Mouse (Mus musculus): ENCODE measurements around the gene Chchd1. TPM values are rescaled to one million over a fixed set of nuclear protein-coding genes. Genes with fewer than 3 reads are reported as not detected.

Chchd1 gene
- polyA plus RNA-seq, 1 experiment from 2014 or later = 89.3 TPM

DNA sequence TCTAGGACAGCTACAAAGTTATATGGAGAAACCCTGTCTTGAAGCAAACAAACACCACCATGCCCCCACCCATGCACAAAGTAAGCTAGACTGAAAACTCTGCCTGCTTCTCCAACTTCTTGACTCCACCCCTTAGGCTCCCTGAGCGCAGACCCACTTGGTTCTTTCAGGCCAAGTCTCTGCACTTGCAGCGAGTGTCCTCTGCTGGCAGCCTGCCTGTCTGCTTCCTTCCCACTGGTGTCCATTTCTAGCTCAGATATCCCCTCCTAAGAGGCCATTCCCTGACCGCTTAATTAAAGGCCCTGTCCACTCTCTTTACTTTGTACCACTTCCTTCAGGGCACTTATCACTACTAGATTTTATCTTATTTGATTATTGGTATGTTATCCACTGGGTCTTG, 40.8 kb downstream of the Chchd1 start:
- Histone ChIP-seq H3K9me3 (replicated peaks) (no peaks in the 10 kb centered on the region), H3K9ac (no peak overlapping the region), H3K4me2 (no peak overlapping the region), H3K4me1 (replicated peaks) (no peaks in the 10 kb centered on the region), H3K27ac (replicated peaks) (no peak overlapping the region), H3K27me3 (no peaks in the 10 kb centered on the region), H3K4me3 (replicated peaks) (no peak overlapping the region), H3K36me3 (replicated peaks) (peaks cover 19% of the 10 kb centered on the region)
- 70% methylated on average over 3 of the region's 3 CpGs for WGBS (ENCODE audit: insufficient replicate concordance)
- ATAC-seq (ENCODE audit: insufficient read depth) = no peak

DNA sequence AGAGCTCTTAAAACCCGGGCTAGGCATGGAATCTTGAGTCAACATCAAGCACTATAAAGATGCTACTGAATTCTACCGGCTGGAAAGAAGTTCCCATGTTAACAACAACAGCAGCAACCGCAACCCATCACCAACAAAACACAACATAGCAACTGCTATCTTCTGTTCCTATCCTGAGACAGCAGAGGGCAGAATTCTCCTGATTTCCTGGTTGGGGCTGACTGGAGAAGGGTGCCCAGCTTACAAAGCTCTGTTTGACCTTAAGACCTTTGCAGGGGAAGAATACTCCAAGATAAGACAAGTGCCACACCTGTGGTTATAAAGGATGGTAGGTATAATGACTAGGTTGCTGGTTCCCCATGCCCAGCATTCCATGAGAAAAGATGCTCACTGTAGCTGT, 44.1 kb downstream of the Chchd1 start:
- Histone ChIP-seq H3K27ac (replicated peaks) (no peak overlapping the region), H3K4me2 (no peak overlapping the region), H3K27me3 (no peaks in the 10 kb centered on the region), H3K9ac (no peak overlapping the region), H3K9me3 (replicated peaks) (no peaks in the 10 kb centered on the region), H3K4me1 (replicated peaks) (no peaks in the 10 kb centered on the region), H3K4me3 (replicated peaks) (no peak overlapping the region), H3K36me3 (replicated peaks) (peaks cover 9% of the 10 kb centered on the region)
- ATAC-seq (ENCODE audit: insufficient read depth) = no peak
- 69% methylated on average over 3 of the region's 3 CpGs for WGBS (ENCODE audit: insufficient replicate concordance)

DNA sequence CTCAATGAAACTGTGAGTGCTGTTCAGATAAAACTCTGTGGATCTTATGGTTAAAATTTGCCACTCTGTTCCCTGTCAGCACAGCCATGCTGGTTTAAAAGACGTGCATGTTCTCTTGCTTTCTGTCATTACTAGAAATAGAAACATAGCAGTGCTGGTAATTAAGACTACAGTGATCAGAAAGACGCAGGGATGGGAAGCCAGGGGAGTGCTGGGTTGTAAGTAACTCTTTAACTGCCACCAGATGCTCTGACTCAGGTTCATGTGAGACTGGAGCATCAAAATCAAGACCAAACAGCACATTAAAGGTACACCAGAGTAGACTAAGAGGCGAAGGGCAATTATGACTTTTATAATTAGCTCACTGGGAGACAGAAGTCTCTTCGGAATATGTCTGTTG, 45.6 kb downstream of the Chchd1 start:
- ATAC-seq (ENCODE audit: insufficient read depth) = no peak
- H3K27ac ChIP-seq (replicated peaks) = no peak overlapping the region
- whole genome bisulfite sequencing (ENCODE audit: insufficient replicate concordance) = 69% methylated on average over 4 of the region's 4 CpGs
- H3K36me3 ChIP-seq (replicated peaks) = peaks cover 7% of the 10 kb centered on the region
- H3K4me1 ChIP-seq (replicated peaks) = no peaks in the 10 kb centered on the region
- H3K9ac ChIP-seq = no peak overlapping the region
- no peak overlapping the region for H3K4me3 ChIP-seq (replicated peaks)
- no peaks in the 10 kb centered on the region for H3K27me3 ChIP-seq
- no peak overlapping the region for H3K4me2 ChIP-seq
- H3K9me3 ChIP-seq (replicated peaks) = no peaks in the 10 kb centered on the region

DNA sequence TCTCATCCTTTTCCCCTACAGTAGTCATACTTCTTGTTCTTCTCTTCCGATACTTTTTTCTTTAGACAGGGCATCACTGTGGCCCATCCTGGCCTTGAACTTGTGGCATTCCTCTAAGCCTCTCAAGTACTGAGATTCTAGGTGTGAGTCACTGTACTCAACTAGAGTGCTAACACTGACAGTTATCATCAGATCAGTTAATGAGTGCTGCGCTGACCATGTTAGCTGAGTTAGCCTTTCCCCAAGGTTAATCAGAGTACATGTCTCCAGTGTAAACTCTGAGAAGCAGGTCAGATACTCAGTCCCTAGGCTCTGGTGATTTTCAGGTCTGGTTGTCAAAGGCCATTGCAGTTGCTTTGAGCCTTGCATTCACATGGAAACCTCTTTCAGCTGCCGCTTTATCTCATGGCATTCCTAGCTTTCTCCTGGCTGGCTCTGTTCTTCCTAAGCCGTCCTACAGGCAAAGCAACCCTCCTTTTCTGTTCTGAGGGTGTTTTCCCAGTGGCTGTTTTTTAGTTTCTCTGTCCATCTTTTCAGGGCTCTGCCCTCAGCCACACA, 46.8 kb downstream of the Chchd1 start:
- no peak overlapping the region for H3K4me2 ChIP-seq
- no peaks in the 10 kb centered on the region for H3K27me3 ChIP-seq
- 77% methylated on average over 4 of the region's 4 CpGs for WGBS (ENCODE audit: insufficient replicate concordance)
- H3K9me3 ChIP-seq (replicated peaks) = no peaks in the 10 kb centered on the region
- H3K36me3 ChIP-seq (replicated peaks) = no peaks in the 10 kb centered on the region
- H3K27ac ChIP-seq (replicated peaks) = no peak overlapping the region
- no peak overlapping the region for H3K4me3 ChIP-seq (replicated peaks)
- no peak for ATAC-seq (ENCODE audit: insufficient read depth)
- H3K4me1 ChIP-seq (replicated peaks) = no peaks in the 10 kb centered on the region
- no peak overlapping the region for H3K9ac ChIP-seq

DNA sequence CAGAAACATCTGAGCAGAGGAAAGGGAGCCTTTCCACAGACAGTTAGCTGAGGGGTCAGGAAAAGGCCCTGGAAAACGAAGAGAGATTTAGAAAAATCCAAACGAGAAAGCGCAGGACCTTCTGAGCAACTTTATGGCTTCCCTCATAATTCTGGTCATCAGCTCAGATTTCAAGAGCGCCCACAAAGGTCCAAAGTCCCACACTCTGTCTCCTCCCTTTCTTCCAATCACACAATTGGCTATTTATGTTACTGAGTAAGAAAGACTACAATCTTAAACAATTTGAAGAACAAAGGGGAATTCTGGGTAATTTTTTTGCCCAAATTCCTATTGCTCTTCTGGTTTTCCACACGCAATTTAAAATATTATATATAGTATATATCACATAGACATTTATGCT, 47.7 kb downstream of the Chchd1 start:
- WGBS (ENCODE audit: insufficient replicate concordance) = 74% methylated on average over 5 of the region's 5 CpGs
- Histone ChIP-seq H3K36me3 (replicated peaks) (peaks cover 2% of the 10 kb centered on the region; the same call in 1 of the 2 replicates), H3K27ac (replicated peaks) (no peak overlapping the region), H3K4me3 (replicated peaks) (no peak overlapping the region), H3K4me2 (no peak overlapping the region), H3K9me3 (replicated peaks) (no peaks in the 10 kb centered on the region), H3K9ac (no peak overlapping the region), H3K4me1 (replicated peaks) (no peaks in the 10 kb centered on the region), H3K27me3 (no peaks in the 10 kb centered on the region)
- ATAC-seq (ENCODE audit: insufficient read depth) = no peak

DNA sequence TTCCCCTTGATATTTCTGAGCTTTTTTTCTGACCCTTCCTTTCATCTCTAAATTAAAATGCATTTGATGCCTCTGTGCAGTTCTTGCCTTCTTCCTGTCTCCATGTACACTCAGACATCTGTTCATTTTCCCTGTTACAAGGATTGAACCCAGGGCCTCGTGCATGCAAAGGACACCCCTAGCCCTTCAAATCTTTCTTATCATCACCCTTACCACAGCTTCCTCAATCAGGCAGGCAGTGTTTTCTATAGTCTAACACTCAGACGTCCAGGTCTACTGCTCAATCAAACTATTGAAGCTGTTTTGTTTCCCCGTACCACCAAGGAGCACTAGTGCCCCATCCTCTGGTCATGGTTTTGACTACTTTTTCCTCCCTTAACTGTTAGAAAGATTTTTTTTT, 51.0 kb downstream of the Chchd1 start:
- ATAC-seq (ENCODE audit: insufficient read depth) = no peak
- no peaks in the 10 kb centered on the region for H3K9me3 ChIP-seq (replicated peaks)
- H3K9ac ChIP-seq = no peak overlapping the region
- H3K4me3 ChIP-seq (replicated peaks) = no peak overlapping the region
- peaks cover 24% of the 10 kb centered on the region for H3K36me3 ChIP-seq (replicated peaks)
- H3K4me2 ChIP-seq = no peak overlapping the region
- 32% methylated on average over 3 of the region's 3 CpGs for WGBS (ENCODE audit: insufficient replicate concordance)
- no peaks in the 10 kb centered on the region for H3K4me1 ChIP-seq (replicated peaks)
- H3K27me3 ChIP-seq = no peaks in the 10 kb centered on the region
- H3K27ac ChIP-seq (replicated peaks) = no peak overlapping the region

Small RNA genes within 50 kb of the gene (microRNA-seq; reads per million reads assigned to microRNA genes)
- gene Mir6946 = 1.0 reads per million

Other genes starting within 250 kb of the Chchd1 start
- 41.2 and 41.5 TPM in 2 replicates for gene Anxa7, start 222.9 kb upstream of the Chchd1 start, polyA plus RNA-seq (2015; fragmentation: Nextera tagmentation; extraction: Ambion mirVana)
- gene Mss51, start 206.1 kb upstream of the Chchd1 start, polyA plus RNA-seq (2015; fragmentation: Nextera tagmentation; extraction: Ambion mirVana) = 0.44 and 0.48 TPM in 2 replicates
- 18.2 and 18.3 TPM in 2 replicates for gene Ppp3cb, start 156.4 kb upstream of the Chchd1 start, polyA plus RNA-seq (2015; fragmentation: Nextera tagmentation; extraction: Ambion mirVana)
- gene Usp54, start 61.9 kb upstream of the Chchd1 start, polyA plus RNA-seq (2015; fragmentation: Nextera tagmentation; extraction: Ambion mirVana) = 0.77 and 0.78 TPM in 2 replicates
- 2.8 and 4.4 TPM in 2 replicates for gene Myoz1, start 46.5 kb upstream of the Chchd1 start, polyA plus RNA-seq (2015; fragmentation: Nextera tagmentation; extraction: Ambion mirVana)
- 0.68 and 1.3 TPM in 2 replicates for gene Synpo2l, start 34.7 kb upstream of the Chchd1 start, polyA plus RNA-seq (2015; fragmentation: Nextera tagmentation; extraction: Ambion mirVana)
- gene Sec24c, start 28.7 kb upstream of the Chchd1 start, polyA plus RNA-seq (2015; fragmentation: Nextera tagmentation; extraction: Ambion mirVana) = 35.3 and 40.6 TPM in 2 replicates
- 6.3 and 7.3 TPM in 2 replicates for gene Fut11, start 8.0 kb upstream of the Chchd1 start, polyA plus RNA-seq (2015; fragmentation: Nextera tagmentation; extraction: Ambion mirVana)
- 5.0 and 5.8 TPM in 2 replicates for gene Zswim8, start 4.5 kb downstream of the Chchd1 start, polyA plus RNA-seq (2015; fragmentation: Nextera tagmentation; extraction: Ambion mirVana)
- 16.3 and 17.5 TPM in 2 replicates for gene Ndst2, start 31.6 kb downstream of the Chchd1 start, polyA plus RNA-seq (2015; fragmentation: Nextera tagmentation; extraction: Ambion mirVana)
- gene Camk2g, start 91.1 kb downstream of the Chchd1 start, polyA plus RNA-seq (2015; fragmentation: Nextera tagmentation; extraction: Ambion mirVana) = 5.6 and 5.7 TPM in 2 replicates
- gene Plau, start 133.7 kb downstream of the Chchd1 start, polyA plus RNA-seq (2015; fragmentation: Nextera tagmentation; extraction: Ambion mirVana) = 0.54 and 0.76 TPM in 2 replicates
- gene Vcl, start 226.4 kb downstream of the Chchd1 start, polyA plus RNA-seq (2015; fragmentation: Nextera tagmentation; extraction: Ambion mirVana) = 17.0 and 18.0 TPM in 2 replicates

Data from liver, embryonic 15.5 days (tissue).